Mouse (Mus musculus) retina, adult 2 months (tissue): ENCODE measurements around the gene Fras1.

Source experiments
- DNase-seq: peaks from one replicate; pipeline ENCODE4 v3.0.0-alpha.2; 2012; ENCODE audit warnings: low read depth, low spot score

The Fras1 gene

GRCm38 (mm10) chr5:96574586-96574985, 200.8 kb downstream of the Fras1 start:
- no peak for DNase-seq

- DNase-seq: no peak
These were observed 204.9 kb downstream of the Fras1 start for GRCm38 (mm10) chr5:96578705-96579104.

GRCm38 (mm10) chr5:96579938-96580337, 206.2 kb downstream of the Fras1 start:
- DNase-seq: no peak

GRCm38 (mm10) chr5:96584730-96585129, 211.0 kb downstream of the Fras1 start:
- no peak for DNase-seq

GRCm38 (mm10) chr5:96590621-96591020, 216.9 kb downstream of the Fras1 start:
- no peak for DNase-seq

- no peak for DNase-seq
These were observed 222.0 kb downstream of the Fras1 start for GRCm38 (mm10) chr5:96595793-96596192.

GRCm38 (mm10) chr5:96603974-96604769, 230.4 kb downstream of the Fras1 start:
- DNase-seq: no peak

- DNase-seq: no peak
These were observed 234.3 kb downstream of the Fras1 start for GRCm38 (mm10) chr5:96608036-96608435.

- no peak for DNase-seq
These were observed 235.0 kb downstream of the Fras1 start for GRCm38 (mm10) chr5:96608581-96609280.

- no peak for DNase-seq
These were observed 238.3 kb downstream of the Fras1 start for GRCm38 (mm10) chr5:96612077-96612476.

- no peak for DNase-seq
These were observed 243.3 kb downstream of the Fras1 start for GRCm38 (mm10) chr5:96616954-96617646.

GRCm38 (mm10) chr5:96618008-96618407, 244.3 kb downstream of the Fras1 start:
- DNase-seq: no peak

- no peak for DNase-seq
These were observed 246.5 kb downstream of the Fras1 start for GRCm38 (mm10) chr5:96620209-96620608.

- DNase-seq: no peak
These were observed 246.9 kb downstream of the Fras1 start for GRCm38 (mm10) chr5:96620618-96621017.

- DNase-seq: no peak
These were observed 249.0 kb downstream of the Fras1 start for GRCm38 (mm10) chr5:96622604-96623352.

- DNase-seq: no peak
These were observed 256.1 kb downstream of the Fras1 start for GRCm38 (mm10) chr5:96629851-96630250.

GRCm38 (mm10) chr5:96635146-96635862, 261.5 kb downstream of the Fras1 start:
- no peak for DNase-seq

GRCm38 (mm10) chr5:96635866-96636265, 262.1 kb downstream of the Fras1 start:
- no peak for DNase-seq

- no peak for DNase-seq
These were observed 265.6 kb downstream of the Fras1 start for GRCm38 (mm10) chr5:96639213-96639910.

GRCm38 (mm10) chr5:96641297-96641696, 267.5 kb downstream of the Fras1 start:
- no peak for DNase-seq
